9 mouse cellular contexts compared by ENCODE assay signal in the genomic region with DNA sequence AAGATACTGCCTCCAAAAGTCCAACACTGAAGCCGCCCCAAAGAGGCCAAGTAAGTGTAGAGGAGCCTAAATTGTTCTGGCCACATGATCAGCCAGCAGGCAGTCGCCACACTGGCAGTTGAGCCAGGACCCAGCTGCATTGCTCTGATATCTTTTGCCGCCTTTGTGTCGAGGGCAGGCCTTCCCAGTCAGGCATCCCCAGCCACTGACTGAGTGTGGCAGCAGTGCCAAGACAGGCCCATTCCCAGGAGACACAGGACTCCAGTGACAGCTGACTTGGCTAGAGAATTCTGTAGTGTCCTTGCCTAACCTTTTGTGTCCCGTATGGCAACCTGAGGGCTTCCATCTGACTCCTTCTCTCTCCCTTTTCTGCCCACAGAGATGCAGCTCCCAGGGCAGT.
DNase-seq lines count a peak whose midpoint lies in the region; ATAC-seq lines count a peak whose summit lies in the region.
"Had no signal": no experiment of that assay in that cellular context is flagged by ENCODE, and none has a peak within 500 bp of the region (broad histone marks: within the 10 kb centered on the region; RNA-seq: fewer than 3 reads in every experiment).

No protein-coding gene starts in this region.

- peak; percentile 2 for DNase-seq in left cerebral cortex, adult 11 months (ENCODE audit: low spot score)
- DNase-seq in left cerebral cortex, adult 18-20 months (ENCODE audit: low spot score in 2 of 2) = no peak
- DNase-seq in cerebellum, postnatal 14 days = peak; percentile 71 to 72
- DNase-seq in heart, postnatal 10 days = peak; percentile 85 to 88
- no peak for DNase-seq in kidney, adult 18-20 months
- DNase-seq: kidney, adult 8-10 months had no signal

- intact Hi-C loops in heart, postnatal 10 days (cut with DNase I) = loop anchor here (10.0 kb wide), 1 partner anchor 342 kb away; no protein-coding TSS in a partner anchor

- peak; percentile 68 for ATAC-seq in cerebellum, adult (ENCODE audit: insufficient number of reproducible peaks, low FRiP score, low TSS enrichment)
- ATAC-seq in granulocyte monocyte progenitor cell, adult 5-6 weeks (replicated peaks; ENCODE audit: poor library complexity, severe bottlenecking) = no peak
- ATAC-seq in erythroid progenitor cell, adult 5-6 weeks (replicated peaks; ENCODE audit: low FRiP score, poor library complexity, severe bottlenecking) = no peak

Comparison
In these comparisons a context has a peak if more than half of its experiments do, and no peak if none do; other contexts are left out.
1. DNase-seq: peak in left cerebral cortex, adult 11 months (single experiment), cerebellum, postnatal 14 days (2 of 2) and heart, postnatal 10 days (2 of 2); none in left cerebral cortex, adult 18-20 months (0 of 2) and kidney, adult 18-20 months (single experiment).